Mouse (Mus musculus): ENCODE measurements at regions not wholly inside any gene's neighbourhood (a gene's known extent, or its start where the extent isn't known, plus 50 kb on each side); places are given as distances from the start of the nearest gene placed in this dataset.

DNA sequence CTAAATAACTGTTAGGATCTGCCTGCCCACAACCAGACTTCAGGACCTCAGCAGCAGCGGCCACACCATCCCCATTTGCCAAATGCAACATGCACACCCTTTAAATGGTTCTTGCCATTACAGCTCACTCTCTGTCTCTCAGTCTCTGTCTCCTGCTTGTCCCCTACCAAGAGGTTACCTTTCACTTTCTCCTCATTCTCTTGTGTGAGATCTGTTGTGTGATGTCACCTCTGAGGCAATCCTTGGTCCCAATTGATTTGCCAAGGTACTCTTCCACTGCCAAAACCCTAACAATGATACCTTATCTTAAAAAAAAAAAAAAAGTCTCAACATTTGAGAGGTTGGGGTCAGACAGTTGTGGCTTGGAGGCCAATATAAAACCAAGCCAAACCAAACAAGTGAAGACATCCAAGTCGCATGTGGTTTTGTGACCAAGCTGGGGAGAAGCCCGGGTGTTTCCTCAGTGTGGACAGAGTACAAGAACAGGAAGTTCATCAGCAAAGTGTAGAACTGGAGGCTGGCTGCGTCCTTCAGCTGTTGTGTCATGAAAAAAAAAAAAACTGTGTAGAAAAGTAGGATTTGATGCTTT, 464.2 kb downstream of the Slc4a3 start:
- no peak for TF ChIP-seq EP300 (IDR thresholded peaks at IDR 0.05; ENCODE audit: insufficient read depth, low read depth, low read length)
- no peak for TF ChIP-seq POLR2A (IDR thresholded peaks at IDR 0.05; ENCODE audit: insufficient read depth, low read length)
